Mouse (Mus musculus): ENCODE measurements around the gene Pcdh10. TPM values are rescaled to one million over a fixed set of nuclear protein-coding genes. Genes with fewer than 3 reads are reported as not detected.

Gene Pcdh10
- polyA plus RNA-seq, 1 experiment from 2014 or later = 21.9 TPM

DNA sequence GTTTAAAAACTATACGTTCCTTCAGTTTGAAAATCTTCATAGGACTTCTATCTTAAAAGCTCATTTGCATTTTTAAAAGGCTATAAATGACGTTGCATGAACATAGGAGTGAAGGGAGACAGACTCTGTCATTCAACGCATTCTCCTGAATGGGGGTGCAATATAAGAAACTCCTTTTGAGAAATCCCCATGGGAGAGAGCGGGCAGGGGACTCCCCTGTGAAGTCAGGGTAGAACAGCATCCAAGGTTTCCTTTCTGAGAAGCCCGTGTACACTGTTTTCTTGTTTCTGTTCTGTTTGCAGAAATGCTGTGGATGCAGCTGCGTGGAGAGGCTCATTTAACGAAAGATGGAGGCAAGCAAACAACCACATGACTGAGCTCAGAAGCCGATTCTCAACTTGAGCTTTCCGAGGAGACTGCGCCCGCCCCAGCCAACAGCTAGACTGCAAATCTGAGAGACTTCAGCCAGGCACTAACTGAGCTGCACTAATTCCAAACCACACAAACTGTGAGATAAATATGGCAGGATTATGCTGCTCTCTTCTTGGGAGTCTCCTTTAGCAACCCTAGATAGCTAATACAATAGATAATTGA, 54.1 kb downstream of the Pcdh10 start:
- Histone ChIP-seq H3K9ac (ENCODE audit: low read depth, low read length) (no peak overlapping the region), H3K36me3 (ENCODE audit: control insufficient read depth, insufficient read depth, low read length) (no peaks in the 10 kb centered on the region), H3K4me1 (ENCODE audit: control insufficient read depth, insufficient read depth, low read length) (no peaks in the 10 kb centered on the region), H3K27ac (ENCODE audit: low read length) (no peak overlapping the region), H3K27me3 (ENCODE audit: control insufficient read depth, insufficient read depth, low read depth, low read length) (no peaks in the 10 kb centered on the region), H3K4me3 (ENCODE audit: low read depth, low read length) (no peak overlapping the region), H3K4me2 (ENCODE audit: low read length) (no peak overlapping the region), H3K9me3 (replicated peaks; ENCODE audit: control insufficient read depth, low read length, poor library complexity, severe bottlenecking) (no peaks in the 10 kb centered on the region)
- no peak for ATAC-seq
- 52% methylated on average over 11 of the region's 11 CpGs for WGBS
